Mouse (Mus musculus) MEL (cell line): ENCODE data around the gene Lpcat3. TPM values are rescaled to one million over a fixed set of nuclear protein-coding genes. Genes with fewer than 3 reads are reported as not detected.

Experiments
- DNase-seq: peaks from one replicate; pipeline ENCODE4 v3.0.0; 2011; ENCODE audit warnings: low read depth, low spot score
- H3K27ac ChIP-seq: 2 replicates; pipeline ENCODE4 v1.5.1; 2012; ENCODE audit warnings: low read depth, mild to moderate bottlenecking, control low read depth, low read length, moderate library complexity; ENCODE audit not compliant: control insufficient read depth
- H3K27me3 ChIP-seq, 2 experiments: fragments of 150-350 bp in 1 of 2; sonication (generic) in 1 of 2; 2 replicates each; pipeline ENCODE4 v1.6.1; 2012; ENCODE audit warnings: low read length in 2 of 2, mild to moderate bottlenecking in 2 of 2, improper control_type of control experiment in 1 of 2, moderate library complexity in 1 of 2; ENCODE audit not compliant: insufficient read depth in 2 of 2, control insufficient read depth in 1 of 2
- H3K36me3 ChIP-seq, 2 experiments: 2 replicates each; pipeline ENCODE4 v1.6.1; 2012 to 2014; ENCODE audit warnings: low read length in 2 of 2, improper control_type of control experiment in 1 of 2, inconsistent platforms in 1 of 2, mild to moderate bottlenecking in 1 of 2; ENCODE audit not compliant: insufficient read depth in 2 of 2, control insufficient read depth in 1 of 2
- H3K4me1 ChIP-seq, 2 experiments: fragments of 150-350 bp in 1 of 2; sonication (generic) in 1 of 2; 2 replicates each; pipeline ENCODE4 v1.6.1; 2012; ENCODE audit warnings: low read length in 2 of 2, improper control_type of control experiment in 1 of 2, mild to moderate bottlenecking in 1 of 2; ENCODE audit not compliant: insufficient read depth in 2 of 2, control insufficient read depth in 1 of 2
- H3K4me3 ChIP-seq, 2 experiments: fragments of 150-350 bp in 1 of 2; sonication (generic) in 1 of 2; 2 replicates each; pipeline ENCODE4 v1.5.1; 2012; ENCODE audit warnings: low read depth in 2 of 2, low read length in 2 of 2, mild to moderate bottlenecking in 2 of 2, moderate library complexity in 2 of 2, control low read depth in 1 of 2, improper control_type of control experiment in 1 of 2; ENCODE audit not compliant: control insufficient read depth in 1 of 2, insufficient read depth in 1 of 2
- H3K79me2 ChIP-seq: 2 replicates; pipeline ENCODE4 v1.6.1; 2012; ENCODE audit warnings: mild to moderate bottlenecking, low read length, moderate library complexity; ENCODE audit not compliant: control insufficient read depth, poor library complexity, insufficient read depth
- H3K9ac ChIP-seq: 2 replicates; pipeline ENCODE4 v1.6.1; 2012; ENCODE audit warnings: low read depth, mild to moderate bottlenecking, control low read depth, low read length, moderate library complexity; ENCODE audit not compliant: control insufficient read depth, poor library complexity, severe bottlenecking
- H3K9me3 ChIP-seq: fragments of 150-350 bp; sonication (generic); replicated peaks from 2 replicates; pipeline ENCODE4 v1.6.1; 2012; ENCODE audit warnings: mild to moderate bottlenecking, low read length, improper control_type of control experiment, moderate library complexity; ENCODE audit not compliant: insufficient read depth
- BHLHE40 ChIP-seq: IDR thresholded peaks from 2 replicates; pipeline ENCODE4 v1.6.1; 2012; ENCODE audit warnings: low read depth, mild to moderate bottlenecking, inconsistent platforms, low read length, improper control_type of control experiment, borderline replicate concordance
- CHD2 ChIP-seq: IDR thresholded peaks from 2 replicates; pipeline ENCODE4 v1.6.1; 2011; ENCODE audit warnings: low read length, improper control_type of control experiment
- CTCF ChIP-seq, 3 experiments: IDR thresholded peaks in 2 of 3; conservative IDR thresholded peaks in 1 of 3; 2 replicates each; pipeline ENCODE4 v1.5.1; 2011 to 2012; ENCODE audit warnings: low read length in 3 of 3, low read depth in 2 of 3, mild to moderate bottlenecking in 2 of 3, improper control_type of control experiment in 1 of 3, inconsistent platforms in 1 of 3, mixed read lengths in 1 of 3, moderate library complexity in 1 of 3; ENCODE audit not compliant: control insufficient read depth in 1 of 3, insufficient read depth in 1 of 3, poor library complexity in 1 of 3, severe bottlenecking in 1 of 3
- GABPA ChIP-seq: IDR thresholded peaks from 2 replicates; pipeline ENCODE4 v1.6.1; 2012; ENCODE audit warnings: low read depth, mild to moderate bottlenecking, inconsistent platforms, low read length, improper control_type of control experiment, moderate library complexity
- HCFC1 ChIP-seq: IDR thresholded peaks from 2 replicates; pipeline ENCODE4 v1.6.1; 2012; ENCODE audit warnings: low read depth, mild to moderate bottlenecking, inconsistent platforms, low read length, improper control_type of control experiment, moderate library complexity
- JUND ChIP-seq: IDR thresholded peaks from 2 replicates; pipeline ENCODE4 v1.6.1; 2011; ENCODE audit warnings: low read depth, mild to moderate bottlenecking, improper control_type of control experiment, low read length
- KAT2A ChIP-seq: conservative IDR thresholded peaks from 2 replicates; pipeline ENCODE4 v1.6.1; 2012; ENCODE audit warnings: low read depth, low read length, improper control_type of control experiment, inconsistent platforms
- MAX ChIP-seq: IDR thresholded peaks from 2 replicates; pipeline ENCODE4 v1.6.1; 2011; ENCODE audit warnings: low read length, improper control_type of control experiment
- MAZ ChIP-seq: IDR thresholded peaks from 2 replicates; pipeline ENCODE4 v1.6.1; 2012; ENCODE audit warnings: low read depth, mild to moderate bottlenecking, inconsistent platforms, low read length, improper control_type of control experiment
- MEF2A ChIP-seq: IDR thresholded peaks from 2 replicates; pipeline ENCODE4 v1.6.1; 2014; ENCODE audit warnings: low read depth, mild to moderate bottlenecking, inconsistent platforms, low read length, improper control_type of control experiment; ENCODE audit not compliant: poor library complexity, insufficient replicate concordance, severe bottlenecking; ENCODE audit errors: extremely low read depth
- MXI1 ChIP-seq: IDR thresholded peaks from 2 replicates; pipeline ENCODE4 v1.6.1; 2011; ENCODE audit warnings: mild to moderate bottlenecking, low read depth, low read length, improper control_type of control experiment
- MYB ChIP-seq: IDR thresholded peaks from 2 replicates; pipeline ENCODE4 v1.6.1; 2011; ENCODE audit warnings: mild to moderate bottlenecking, low read depth, low read length, improper control_type of control experiment
- MYC ChIP-seq: IDR thresholded peaks from 2 replicates; pipeline ENCODE4 v1.6.1; 2011; ENCODE audit warnings: low read depth, mild to moderate bottlenecking, low read length, improper control_type of control experiment, moderate library complexity
- NELFE ChIP-seq: IDR thresholded peaks from 2 replicates; pipeline ENCODE4 v1.6.1; 2011; ENCODE audit warnings: low read depth, low read length, improper control_type of control experiment
- NRF1 ChIP-seq: IDR thresholded peaks from 2 replicates; pipeline ENCODE4 v1.6.1; 2014; ENCODE audit warnings: low read depth, mild to moderate bottlenecking, inconsistent platforms, low read length, improper control_type of control experiment, moderate library complexity; ENCODE audit not compliant: poor library complexity, insufficient read depth, severe bottlenecking
- POLR2A ChIP-seq, 2 experiments: IDR thresholded peaks; 2 replicates each; pipeline ENCODE4 v1.6.1; 2011 to 2012; ENCODE audit warnings: low read length in 2 of 2, mild to moderate bottlenecking in 2 of 2, control low read depth in 1 of 2, improper control_type of control experiment in 1 of 2, low read depth in 1 of 2, moderate library complexity in 1 of 2; ENCODE audit not compliant: control insufficient read depth in 1 of 2, insufficient read depth in 1 of 2, poor library complexity in 1 of 2
- POLR2AphosphoS2 ChIP-seq: IDR thresholded peaks from 2 replicates; pipeline ENCODE4 v1.6.1; 2011; ENCODE audit warnings: low read length, improper control_type of control experiment
- POLR2AphosphoS5 ChIP-seq: IDR thresholded peaks from 2 replicates; pipeline ENCODE4 v1.6.1; 2012; ENCODE audit warnings: low read depth, borderline replicate concordance, mild to moderate bottlenecking, inconsistent platforms, low read length, moderate library complexity, mixed read lengths
- SIN3A ChIP-seq: IDR thresholded peaks from 2 replicates; pipeline ENCODE4 v1.6.1; 2012; ENCODE audit warnings: low read length, improper control_type of control experiment, inconsistent platforms
- SMC3 ChIP-seq: IDR thresholded peaks from 2 replicates; pipeline ENCODE4 v1.6.1; 2011; ENCODE audit warnings: low read depth, low read length, improper control_type of control experiment
- TAL1 ChIP-seq: IDR thresholded peaks from 2 replicates; pipeline ENCODE4 v1.6.1; 2012; ENCODE audit warnings: mild to moderate bottlenecking, inconsistent platforms, low read length, moderate library complexity, mixed read lengths
- USF2 ChIP-seq, 2 experiments: IDR thresholded peaks; 2 replicates each; pipeline ENCODE4 v1.6.1; 2011 to 2012; ENCODE audit warnings: improper control_type of control experiment in 2 of 2, low read length in 2 of 2, borderline replicate concordance in 1 of 2, inconsistent platforms in 1 of 2, low read depth in 1 of 2, mild to moderate bottlenecking in 1 of 2; ENCODE audit not compliant: insufficient read depth in 1 of 2
- ZC3H11A ChIP-seq: IDR thresholded peaks from 2 replicates; pipeline ENCODE4 v1.6.1; 2012; ENCODE audit warnings: low read depth, mild to moderate bottlenecking, inconsistent platforms, low read length, improper control_type of control experiment
- ZNF384 ChIP-seq: IDR thresholded peaks from 2 replicates; pipeline ENCODE4 v1.6.1; 2012; ENCODE audit warnings: low read depth, mild to moderate bottlenecking, inconsistent platforms, low read length, improper control_type of control experiment
- polyA plus RNA-seq, 2 experiments: library from polyadenylated mRNA; stranded (reverse) in 1 of 2; unstranded in 1 of 2; fragments of >175 nt in 1 of 2; fragments of >200 nt in 1 of 2; gene quantifications; 2 replicates each; pipeline versions ENCODE4 v1.2.1 to v1.2.4; 2012; ENCODE audit warnings: low replicate concordance in 2 of 2, low read depth in 1 of 2; ENCODE audit not compliant: insufficient read length in 2 of 2, insufficient read depth in 1 of 2, missing spikeins in 1 of 2
- total RNA-seq: library from RNA; depleted of rRNA; stranded (reverse); fragments of 300-350 nt; gene quantifications from 2 replicates; pipeline ENCODE4 v1.2.3, GENCODE M21; 2012

The Lpcat3 gene
- total and polyA plus RNA-seq, 3 experiments: 135 to 337 TPM; not detected in 1

DNA sequence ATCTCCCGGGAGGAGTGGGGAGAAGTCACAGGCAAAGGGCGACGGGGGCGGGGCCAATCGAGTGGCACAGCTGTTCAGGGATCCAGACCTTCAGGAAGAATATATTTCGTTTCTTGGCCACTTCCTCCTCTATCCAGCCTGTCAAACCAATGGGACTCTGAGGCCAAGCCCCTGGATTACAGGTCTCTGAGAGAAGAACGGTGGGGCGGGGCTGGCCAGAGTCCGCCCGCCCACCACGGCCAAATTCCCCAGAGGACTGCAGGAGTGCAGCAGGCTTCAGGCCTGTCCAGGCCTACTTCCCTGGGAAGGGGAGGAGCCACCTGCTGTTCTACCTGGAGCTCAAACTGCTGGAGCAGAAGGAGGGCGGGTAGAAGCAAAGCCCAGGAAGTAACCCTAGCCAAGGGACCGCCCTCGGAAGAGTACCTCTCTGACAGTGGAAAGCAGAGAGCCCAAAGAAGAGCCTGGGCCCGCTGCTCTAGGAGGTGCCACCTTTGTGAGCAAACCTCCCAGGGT is 75.7 kb downstream of the Lpcat3 start, which contains the start of gene Ptpn6:
TSS of gene Ptpn6 (minus strand) at position 204 of the 513 bp plus-strand sequence.
- Histone ChIP-seq H3K27me3 (no peaks in the 10 kb centered on the region), H3K4me3 (no peak within 1 kb of the TSS), H3K9me3 (no peaks in the 10 kb centered on the region)
- no peak for DNase-seq
- no peak for TF ChIP-seq MYB
- no peak for TF ChIP-seq USF2 (IDR thresholded peaks at IDR 0.05; ENCODE audit: borderline replicate concordance in 1 of 2, insufficient read depth in 1 of 2, low read depth in 1 of 2, low read length in 2 of 2)
- no peak for TF ChIP-seq BHLHE40
- no peak for TF ChIP-seq MAX
- TF ChIP-seq POLR2A (IDR thresholded peaks at IDR 0.05; ENCODE audit: control insufficient read depth in 1 of 2, insufficient read depth in 1 of 2, low read depth in 1 of 2, low read length in 2 of 2, poor library complexity in 1 of 2): no peak
- TF ChIP-seq MXI1: no peak
- no peak for TF ChIP-seq SMC3
- no peak for TF ChIP-seq TAL1
- no peak for TF ChIP-seq MAZ
- TF ChIP-seq MEF2A: no peak
- TF ChIP-seq CHD2: no peak
- no peak for TF ChIP-seq ZNF384
- no peak for TF ChIP-seq SIN3A
- no peak for TF ChIP-seq NELFE
- no peak for TF ChIP-seq GABPA
- no peak for TF ChIP-seq CTCF (IDR thresholded peaks at IDR 0.05 in 2 of 3, conservative IDR thresholded peaks at IDR 0.05 in 1 of 3; ENCODE audit: control insufficient read depth in 1 of 3, insufficient read depth in 1 of 3, low read depth in 2 of 3, low read length in 3 of 3, poor library complexity in 1 of 3, severe bottlenecking in 1 of 3)
- no peak for TF ChIP-seq HCFC1
- no peak for TF ChIP-seq ZC3H11A
- TF ChIP-seq JUND: no peak
- TF ChIP-seq, all 39 proteins: peak for 0
- peak within 1 kb of the TSS; percentile 96 for H3K27ac ChIP-seq
- peaks cover 0 to 21% of the 10 kb centered on the region in 2 experiments; a peak in 2 of 4 replicates for H3K36me3 ChIP-seq
- no peak within 1 kb of the TSS; the same call in 1 of the 2 replicates for H3K9ac ChIP-seq
- no peaks in the 10 kb centered on the region; the same call in 1 of the 2 replicates for H3K79me2 ChIP-seq
- peaks cover 12 to 26% of the 10 kb centered on the region in 2 experiments for H3K4me1 ChIP-seq

DNA sequence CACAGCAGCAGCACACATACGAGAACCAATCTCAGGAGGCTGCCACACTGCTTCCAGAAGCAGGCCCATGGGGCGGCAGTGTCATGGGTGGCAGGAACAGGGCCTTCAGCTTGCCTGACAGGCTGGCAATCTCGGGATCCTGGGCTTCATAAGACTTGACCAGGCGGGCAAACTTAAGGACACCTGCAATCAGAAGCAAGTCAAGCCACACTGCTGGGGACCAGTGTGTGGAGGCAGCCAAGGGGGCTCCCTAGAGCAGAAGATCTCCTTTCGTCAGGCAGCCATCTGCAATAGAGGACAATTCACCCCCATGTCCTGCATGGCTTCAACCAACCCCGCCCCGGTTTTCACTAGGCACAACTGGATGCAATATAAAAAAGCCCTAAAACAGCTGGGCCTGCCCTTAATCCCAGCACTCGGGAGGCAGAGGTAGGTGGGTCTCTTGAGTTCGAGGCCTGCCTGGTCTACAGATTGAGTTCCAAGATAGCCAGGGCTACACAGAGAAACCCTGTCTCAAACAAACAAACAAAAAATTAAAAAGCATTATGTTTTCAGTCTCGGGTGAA is 76.5 kb downstream of the Lpcat3 start:
- no peaks in the 10 kb centered on the region; the same call in 1 of the 2 replicates for H3K79me2 ChIP-seq
- peak overlapping the region; percentile 70 for H3K9ac ChIP-seq
- no peaks in the 10 kb centered on the region for H3K9me3 ChIP-seq
- H3K4me1 ChIP-seq: peaks cover 5 to 18% of the 10 kb centered on the region in 2 experiments
- H3K27ac ChIP-seq: peak overlapping the region; percentile 96
- TF ChIP-seq TAL1 (no peak), NRF1 (no peak), POLR2AphosphoS5 (no peak), MAZ (no peak), MEF2A (no peak), KAT2A (no peak), USF2 (IDR thresholded peaks at IDR 0.05; ENCODE audit: borderline replicate concordance in 1 of 2, insufficient read depth in 1 of 2, low read depth in 1 of 2, low read length in 2 of 2) (no peak), SMC3 (no peak), MYC (no peak), POLR2AphosphoS2 (no peak), MAX (no peak), ZNF384 (no peak), CTCF (IDR thresholded peaks at IDR 0.05 in 2 of 3, conservative IDR thresholded peaks at IDR 0.05 in 1 of 3; ENCODE audit: control insufficient read depth in 1 of 3, insufficient read depth in 1 of 3, low read depth in 2 of 3, low read length in 3 of 3, poor library complexity in 1 of 3, severe bottlenecking in 1 of 3) (no peak)
- H3K4me3 ChIP-seq: no peak overlapping the region
- no peaks in the 10 kb centered on the region for H3K27me3 ChIP-seq
- no peak for DNase-seq
- H3K36me3 ChIP-seq: peaks cover 0 to 14% of the 10 kb centered on the region in 2 experiments; a peak in 2 of 4 replicates
